Mouse (Mus musculus) ES-E14 (cell line): ENCODE results near the gene Bicral. TPM values are rescaled to one million over a fixed set of nuclear protein-coding genes. Genes with fewer than 3 reads are reported as not detected.

ENCODE experiments used
- DNase-seq: peaks from one replicate; pipeline ENCODE4 v3.0.0-alpha.2; 2013; ENCODE audit warnings: low read depth, low spot score
- H3K27ac ChIP-seq: 2 replicates; pipeline ENCODE4 v1.5.1; 2012; ENCODE audit warnings: low read depth, mild to moderate bottlenecking, low read length, moderate library complexity, mixed read lengths; ENCODE audit not compliant: poor library complexity, insufficient read depth, severe bottlenecking
- H3K36me3 ChIP-seq: 2 replicates; pipeline ENCODE4 v1.6.1; 2012; ENCODE audit warnings: mild to moderate bottlenecking, low read length, moderate library complexity, mixed read lengths; ENCODE audit not compliant: control insufficient read depth, poor library complexity, insufficient read depth, severe bottlenecking
- H3K4me1 ChIP-seq, 2 experiments: fragments of 150-350 bp in 1 of 2; sonication (generic) in 1 of 2; 2 replicates each; pipeline ENCODE4 v1.6.1; 2012; ENCODE audit warnings: low read length in 2 of 2, mild to moderate bottlenecking in 1 of 2, mixed read lengths in 1 of 2; ENCODE audit not compliant: control insufficient read depth in 2 of 2, insufficient read depth in 2 of 2, poor library complexity in 1 of 2
- H3K4me3 ChIP-seq, 2 experiments: fragments of 150-350 bp in 1 of 2; sonication (generic) in 1 of 2; 2 replicates each; pipeline ENCODE4 v1.5.1; 2012; ENCODE audit warnings: low read length in 2 of 2, low read depth in 1 of 2, mild to moderate bottlenecking in 1 of 2, mixed read lengths in 1 of 2; ENCODE audit not compliant: insufficient read depth in 1 of 2, poor library complexity in 1 of 2, severe bottlenecking in 1 of 2
- H3K9ac ChIP-seq: 2 replicates; pipeline ENCODE4 v1.6.1; 2012; ENCODE audit warnings: low read depth, mild to moderate bottlenecking, low read length, mixed read lengths; ENCODE audit not compliant: poor library complexity, insufficient read depth, severe bottlenecking
- H3K9me3 ChIP-seq: fragments of 150-350 bp; sonication (generic); 2 replicates; pipeline ENCODE4 v1.6.1; 2012; ENCODE audit warnings: low read depth, mild to moderate bottlenecking, low read length; ENCODE audit not compliant: control insufficient read depth, insufficient read depth
- CHD2 ChIP-seq: IDR thresholded peaks from 2 replicates; pipeline ENCODE4 v1.6.1; 2014; ENCODE audit warnings: mild to moderate bottlenecking, low read depth, low read length, inconsistent platforms
- HCFC1 ChIP-seq: IDR thresholded peaks from 2 replicates; pipeline ENCODE4 v1.6.1; 2012; ENCODE audit warnings: low read length, inconsistent platforms, borderline replicate concordance; ENCODE audit not compliant: insufficient read depth
- MAFK ChIP-seq: IDR thresholded peaks from 2 replicates; pipeline ENCODE4 v1.6.1; 2014; ENCODE audit warnings: mild to moderate bottlenecking, low read depth, low read length, inconsistent platforms; ENCODE audit not compliant: insufficient read depth
- ZC3H11A ChIP-seq: IDR thresholded peaks from 2 replicates; pipeline ENCODE4 v1.6.1; 2012; ENCODE audit warnings: low read depth, mild to moderate bottlenecking, inconsistent platforms, low read length, borderline replicate concordance
- ZNF384 ChIP-seq: IDR thresholded peaks from 2 replicates; pipeline ENCODE4 v1.6.1; 2012; ENCODE audit warnings: low read depth, low read length, inconsistent platforms
- in situ Hi-C, 2 experiments: fragments of 600-800 bp; cut with MboI; formaldehyde crosslinking; loops; one replicate each; pipeline ENCODE4 v1.15.1; 2025; ENCODE audit warnings: low sequenced_read_pairs in 2 of 2, inconsistent platforms in 1 of 2; ENCODE audit not compliant: unreplicated experiment in 2 of 2
- total RNA-seq: library from RNA; depleted of rRNA; stranded (reverse); fragments of 300-350 nt; gene quantifications from 2 replicates; pipeline ENCODE4 v1.2.3, GENCODE M21; 2012

Gene Bicral
- total RNA-seq, 1 experiment = 20.2 TPM

DNA sequence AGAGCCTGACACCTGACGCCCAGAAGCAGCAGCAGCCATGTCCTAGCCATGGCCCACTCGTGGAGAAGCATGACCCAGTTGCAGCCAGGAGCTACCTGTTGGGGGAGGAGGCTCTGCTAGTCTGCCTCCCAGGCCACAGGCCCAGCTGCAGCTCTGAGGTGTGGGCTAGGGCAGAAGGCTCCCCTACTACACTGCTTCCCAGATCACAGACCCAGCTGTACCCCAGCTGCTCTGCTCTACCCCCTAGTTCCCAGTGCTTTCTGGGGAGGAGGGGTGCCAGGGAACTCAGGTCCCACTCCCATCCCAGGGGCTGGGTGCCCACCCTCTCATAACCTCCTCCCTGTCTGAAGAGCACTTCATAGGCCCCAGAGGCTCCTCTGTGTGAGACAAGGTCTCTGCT is 94.7 kb downstream of the Bicral start, which contains the start of gene Ptcra:
Gene Ptcra, minus strand, starts transcription at position 169 of the 400 bp plus-strand sequence.
- no peak for DNase-seq
- no peak for TF ChIP-seq MAFK
- no peak for TF ChIP-seq ZC3H11A
- no peak for TF ChIP-seq CHD2
- no peak for TF ChIP-seq HCFC1
- TF ChIP-seq ZNF384 = no peak
- no peaks in the 10 kb centered on the region for H3K36me3 ChIP-seq
- H3K4me3 ChIP-seq = no peak within 1 kb of the TSS
- in situ Hi-C loops = no loop called here
- H3K9ac ChIP-seq = no peak within 1 kb of the TSS
- no peak within 1 kb of the TSS for H3K27ac ChIP-seq
- peaks cover 0 to 11% of the 10 kb centered on the region in 2 experiments; a peak in 1 of 4 replicates for H3K4me1 ChIP-seq
- no peaks in the 10 kb centered on the region for H3K9me3 ChIP-seq

DNA sequence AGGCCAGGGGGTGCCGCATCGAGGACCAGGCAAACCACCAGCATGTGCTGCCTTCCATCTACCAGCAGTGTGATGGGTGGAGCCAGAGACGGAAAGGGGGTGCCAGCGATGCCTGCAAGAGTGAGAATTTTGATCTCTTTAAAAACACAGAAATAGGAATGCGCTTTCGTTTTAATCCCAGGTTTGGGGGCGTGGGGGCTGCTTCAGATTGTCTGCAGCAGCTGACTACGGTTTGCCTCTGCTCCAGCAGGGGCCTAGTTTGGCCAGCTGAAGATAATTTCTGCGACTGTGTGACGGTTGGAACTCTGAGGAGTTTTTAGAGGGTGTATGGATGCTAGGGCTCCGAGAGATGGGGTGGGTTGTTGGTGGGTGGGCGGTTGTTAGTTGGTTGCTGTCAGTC is 99.5 kb downstream of the Bicral start:
- DNase-seq = no peak
- H3K27ac ChIP-seq = no peak overlapping the region
- no peak overlapping the region for H3K9ac ChIP-seq
- TF ChIP-seq ZNF384 = no peak
- H3K36me3 ChIP-seq = no peaks in the 10 kb centered on the region
- H3K4me1 ChIP-seq = peaks cover 0 to 1% of the 10 kb centered on the region in 2 experiments; a peak in 1 of 4 replicates
- H3K4me3 ChIP-seq = no peak overlapping the region
- in situ Hi-C loops = no loop called here
- H3K9me3 ChIP-seq = no peaks in the 10 kb centered on the region

- peak; percentile 92 for TF ChIP-seq CHD2
- TF ChIP-seq HCFC1 = peak; percentile 84
- TF ChIP-seq ZC3H11A = no peak
- 0 out of 2 replicates have a peak, but pooled peaks have one; percentile 17 for TF ChIP-seq MAFK
- peak; percentile 99 for TF ChIP-seq ZNF384
- DNase-seq = peak; percentile 96
Measured at GRCm38 (mm10) chr17:46751794-46752556, 106.3 kb downstream of the Bicral start, which contains the start of gene Cnpy3. TSS of gene Cnpy3 (minus strand) at chr17:46752214.

DNA sequence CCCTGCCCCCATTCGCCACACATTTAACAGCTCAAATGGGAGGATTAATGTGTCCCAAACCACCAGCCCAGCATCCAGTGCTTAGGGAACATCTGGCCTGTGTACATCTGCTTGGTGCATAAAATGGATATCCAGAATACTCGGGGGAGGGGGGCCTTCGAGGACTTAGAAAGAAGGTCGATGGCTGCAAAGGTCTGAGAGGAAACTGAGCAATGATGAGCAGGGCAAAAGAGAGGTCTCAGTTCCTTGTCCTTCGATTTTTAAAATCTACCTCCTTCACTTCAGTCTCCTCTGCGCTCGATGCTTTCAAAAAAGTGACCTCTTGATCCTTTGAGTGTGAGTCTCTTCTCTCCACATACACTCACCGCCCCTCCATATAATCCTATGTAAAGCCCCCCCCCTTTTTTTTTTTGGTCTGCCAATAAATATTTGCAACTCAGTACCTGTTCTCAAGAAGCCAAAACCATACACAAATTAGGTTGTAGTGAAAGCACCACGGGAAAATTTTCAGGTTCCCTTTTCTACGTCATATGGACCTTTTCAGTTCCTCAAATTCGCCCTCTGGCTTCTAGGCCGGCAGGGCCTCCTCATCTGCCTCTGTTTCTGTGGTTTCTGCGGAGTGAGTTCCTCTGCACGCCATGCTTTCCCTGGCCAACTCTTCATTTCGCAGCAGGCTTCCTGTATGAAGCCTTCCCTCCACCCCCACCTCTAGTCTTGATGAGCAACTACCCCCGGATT is 107.1 kb downstream of the Bicral start:
- Histone ChIP-seq H3K9ac (peak overlapping the region; percentile 87), H3K36me3 (peaks cover 3% of the 10 kb centered on the region; the same call in 1 of the 2 replicates), H3K4me3 (peak overlapping the region; percentile 76 to 91), H3K9me3 (no peaks in the 10 kb centered on the region), H3K4me1 (peaks cover 0 to 3% of the 10 kb centered on the region in 2 experiments; a peak in 1 of 4 replicates), H3K27ac (peak overlapping the region; percentile 88; the same call in 1 of the 2 replicates)
- in situ Hi-C loops = no loop called here
- no peak for DNase-seq
- TF ChIP-seq MAFK = no peak
- TF ChIP-seq ZC3H11A = no peak
- TF ChIP-seq HCFC1 = no peak
- TF ChIP-seq CHD2 = no peak
- no peak for TF ChIP-seq ZNF384

More at GRCm38 (mm10) chr17:46751794-46752556, 106.3 kb downstream of the Bicral start, which contains the start of gene Cnpy3:
- Histone ChIP-seq H3K36me3 (peaks cover 3% of the 10 kb centered on the region; the same call in 1 of the 2 replicates), H3K4me3 (peak within 1 kb of the TSS; percentile 76 to 91), H3K27ac (peak within 1 kb of the TSS; percentile 88), H3K9me3 (no peaks in the 10 kb centered on the region), H3K4me1 (peaks cover 0 to 3% of the 10 kb centered on the region in 2 experiments; a peak in 1 of 4 replicates), H3K9ac (peak within 1 kb of the TSS; percentile 87)
- in situ Hi-C loops = no loop called here
